In genomic region chr11:11586423-11586822, GRCm38 (mm10) we compare ENCODE assay signal across 1 mouse cellular context.
TF ChIP-seq lines count a peak whose summit lies in the region.

No protein-coding gene starts in this region.

TF ChIP-seq in MEL, 35 proteins besides CTCF, POLR2A, EP300 and RAD21 (continued from another document):
- no peak for TF ChIP-seq UBTF (IDR thresholded peaks at IDR 0.05; ENCODE audit: borderline replicate concordance, insufficient read depth, low read depth, low read length)
- TF ChIP-seq CHD1 (IDR thresholded peaks at IDR 0.05; ENCODE audit: low read depth, low read length) = no peak
- no peak for TF ChIP-seq SMC3 (IDR thresholded peaks at IDR 0.05; ENCODE audit: low read depth, low read length)
- peak; percentile 72 for TF ChIP-seq MYB (IDR thresholded peaks at IDR 0.05; ENCODE audit: low read depth, low read length)
- no peak for TF ChIP-seq GABPA (IDR thresholded peaks at IDR 0.05; ENCODE audit: low read depth, low read length)
- peak; percentile 72 for TF ChIP-seq ETS1 (IDR thresholded peaks at IDR 0.05; ENCODE audit: low read depth, low read length)
- no peak for TF ChIP-seq MEF2A (IDR thresholded peaks at IDR 0.05; ENCODE audit: extremely low read depth, insufficient replicate concordance, low read depth, low read length, poor library complexity, severe bottlenecking)
- no peak for TF ChIP-seq SIN3A (IDR thresholded peaks at IDR 0.05; ENCODE audit: low read length)
- no peak for TF ChIP-seq JUND (IDR thresholded peaks at IDR 0.05; ENCODE audit: low read depth, low read length)
- no peak for TF ChIP-seq ZMIZ1 (IDR thresholded peaks at IDR 0.05; ENCODE audit: low read depth, low read length)
- no peak for TF ChIP-seq ZNF384 (IDR thresholded peaks at IDR 0.05; ENCODE audit: low read depth, low read length)
